Mouse (Mus musculus) large intestine, adult 2 months (tissue): ENCODE data around the gene E130114P18Rik. TPM values are rescaled to one million over a fixed set of nuclear protein-coding genes. Genes with fewer than 3 reads are reported as not detected.

ENCODE experiments used
- DNase-seq: peaks from one replicate; pipeline ENCODE4 v3.0.0-alpha.2; 2012; ENCODE audit warnings: low read depth, low spot score
- WGBS: fragments of 180-500 bp; shearing (Covaris S2); methylation state at CpG from one replicate; pipeline ENCODE4 v1.1.7; 2018; 5-methylcytosine and 5-hydroxymethylcytosine counted together
- polyA plus RNA-seq: library from polyadenylated mRNA; depleted of rRNA; stranded (reverse); fragments of >200 nt; gene quantifications from 2 replicates; pipeline ENCODE4 v1.2.3, GENCODE M21; 2012

Gene E130114P18Rik
- polyA plus RNA-seq, 1 experiment, result not detected

DNA sequence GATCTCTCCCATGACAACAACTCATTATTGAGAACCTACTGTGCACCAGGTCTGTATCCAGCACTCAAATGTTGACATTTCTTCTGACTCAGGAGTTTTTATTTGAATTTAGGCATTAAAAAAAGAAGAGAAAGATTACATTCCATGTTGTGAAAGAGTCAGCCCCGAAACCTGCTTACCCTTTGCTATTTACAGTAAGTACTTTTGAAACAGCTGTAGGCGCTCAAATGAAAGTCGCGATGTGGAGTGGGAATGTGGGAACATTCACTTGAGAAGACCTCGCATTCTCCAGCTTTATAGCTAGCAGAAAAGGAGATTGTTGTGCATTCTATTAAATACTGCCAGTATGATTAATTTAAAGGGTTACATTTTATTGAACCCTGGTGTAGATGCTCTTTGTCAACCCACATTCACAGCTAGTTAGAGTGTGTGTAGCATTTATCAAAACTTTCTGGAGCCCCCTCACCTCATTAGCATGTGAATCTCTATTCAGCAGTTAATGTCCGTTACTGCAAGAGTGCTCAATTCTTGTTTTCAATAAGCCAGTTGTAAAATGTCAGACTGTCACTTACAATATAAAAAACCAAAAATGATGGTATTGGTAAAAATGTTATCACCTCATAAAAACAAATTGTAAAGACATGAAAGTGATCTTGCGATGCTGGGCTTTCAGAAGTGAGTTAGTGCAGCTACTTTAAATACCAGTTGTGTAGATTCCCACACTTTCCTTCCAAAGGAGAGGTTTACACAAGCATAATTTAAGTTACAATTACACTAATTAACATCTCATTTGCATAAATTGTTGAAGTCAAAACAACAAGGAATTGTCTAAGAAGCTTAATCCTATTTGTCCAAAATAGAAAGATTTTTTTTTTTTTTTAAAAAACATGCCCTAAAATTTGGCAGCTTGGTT is 28.3 kb upstream of the E130114P18Rik start:
- WGBS, result 66% methylated on average over 7 of the region's 7 CpGs
- no peak for DNase-seq

DNA sequence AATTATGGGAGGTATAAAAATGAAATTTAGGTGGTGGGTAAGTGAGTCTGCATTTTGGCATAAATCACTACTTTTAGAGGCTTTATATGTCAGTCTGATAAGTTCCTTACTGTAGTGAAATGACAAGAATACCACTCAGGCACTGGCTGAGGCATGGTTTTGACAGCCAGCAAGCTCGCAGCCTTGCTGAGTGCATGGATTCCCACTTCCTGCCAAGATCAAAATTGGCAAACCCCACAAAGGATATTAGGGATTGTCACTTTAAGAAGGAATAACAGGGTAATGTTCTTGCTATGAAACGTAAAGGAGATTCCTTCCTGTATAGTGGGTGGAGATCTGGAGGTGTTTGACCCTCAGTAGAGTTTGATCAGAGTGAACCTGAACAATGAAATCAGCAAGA is 27.4 kb upstream of the E130114P18Rik start:
- no peak for DNase-seq
- WGBS, result 39% methylated on average over 2 of the region's 2 CpGs

DNA sequence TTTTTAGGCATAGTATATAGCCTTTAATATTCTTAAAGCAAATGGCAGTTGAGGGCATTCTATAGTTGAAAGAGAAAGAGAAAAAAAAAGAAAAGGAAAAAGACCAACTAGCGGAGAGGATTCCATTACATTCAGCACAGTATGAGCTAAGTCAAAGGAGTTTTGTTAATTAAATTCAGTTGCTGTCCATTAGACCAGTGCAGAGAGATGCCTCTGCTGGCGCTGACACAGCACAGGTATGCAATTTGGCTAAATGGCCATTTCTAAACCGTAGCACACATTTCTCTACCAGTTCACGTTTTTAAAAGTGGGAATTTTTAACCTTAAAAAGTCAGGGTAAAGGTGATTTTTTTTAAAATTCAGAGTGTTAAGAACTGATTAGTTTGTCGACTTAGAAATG is 26.8 kb upstream of the E130114P18Rik start:
- WGBS, result 89% methylated on average over 5 of the region's 5 CpGs
- no peak for DNase-seq

DNA sequence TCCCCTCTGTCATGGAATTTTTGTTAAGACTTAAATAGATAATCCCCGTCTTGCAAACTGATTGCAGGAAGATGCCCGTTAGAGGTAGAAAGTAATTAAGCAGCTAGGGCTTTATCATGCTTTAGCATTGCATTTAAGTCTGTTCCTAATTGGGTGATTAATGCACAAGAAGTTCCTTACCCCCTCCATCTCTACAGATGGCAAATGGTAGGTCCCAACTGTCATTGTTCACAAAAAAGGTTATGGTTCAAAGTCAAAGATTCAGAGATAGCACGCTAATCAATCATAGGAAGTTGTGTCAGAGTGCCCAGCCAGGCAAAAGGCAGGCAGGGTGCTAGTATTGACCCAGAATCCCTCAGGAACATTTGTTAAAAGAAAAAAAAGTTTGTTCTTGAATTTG is 25.9 kb upstream of the E130114P18Rik start:
- 79% methylated on average over 3 of the region's 3 CpGs for WGBS
- no peak for DNase-seq

DNA sequence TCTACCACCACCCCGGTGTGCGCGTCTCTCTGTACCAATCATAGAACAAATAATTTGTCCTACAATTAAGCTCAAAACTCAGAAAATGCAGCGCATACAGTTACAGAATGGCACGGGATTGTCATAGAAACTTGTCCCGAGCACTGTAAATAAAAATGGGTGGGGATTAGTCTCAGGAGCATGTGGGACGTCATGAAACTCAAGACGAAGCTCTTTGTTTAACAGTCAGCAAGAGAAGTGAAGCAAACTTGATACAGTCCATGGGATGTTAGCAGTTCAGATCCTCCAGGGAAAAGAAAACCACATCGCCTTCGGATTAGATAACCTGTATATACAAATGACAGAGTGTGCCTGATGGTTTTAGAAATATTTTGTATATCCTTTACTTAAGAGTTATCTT is 18.6 kb upstream of the E130114P18Rik start:
- WGBS, result 55% methylated on average over 10 of the region's 10 CpGs
- DNase-seq, result no peak

DNA sequence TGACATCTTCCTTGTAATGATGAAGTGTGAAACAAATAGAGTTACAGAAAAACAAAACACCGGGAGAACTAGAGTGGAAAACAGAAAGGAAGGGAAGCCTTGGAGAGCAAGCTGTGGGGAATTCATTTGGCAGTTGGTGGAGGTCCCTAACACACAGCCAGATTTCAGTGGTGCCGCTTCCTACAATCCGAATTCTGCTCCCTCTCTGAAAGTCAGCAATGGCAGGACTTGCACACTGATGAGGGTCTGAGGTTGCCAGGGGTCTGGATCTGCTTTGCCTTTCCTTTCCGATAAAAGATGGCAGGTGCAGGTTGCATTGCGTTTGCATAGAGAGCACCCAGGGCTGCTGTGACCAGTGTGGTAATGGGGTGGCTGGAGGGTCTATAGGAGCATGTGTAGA is 18.1 kb upstream of the E130114P18Rik start:
- DNase-seq, result no peak
- 83% methylated on average over 5 of the region's 5 CpGs for WGBS

DNA sequence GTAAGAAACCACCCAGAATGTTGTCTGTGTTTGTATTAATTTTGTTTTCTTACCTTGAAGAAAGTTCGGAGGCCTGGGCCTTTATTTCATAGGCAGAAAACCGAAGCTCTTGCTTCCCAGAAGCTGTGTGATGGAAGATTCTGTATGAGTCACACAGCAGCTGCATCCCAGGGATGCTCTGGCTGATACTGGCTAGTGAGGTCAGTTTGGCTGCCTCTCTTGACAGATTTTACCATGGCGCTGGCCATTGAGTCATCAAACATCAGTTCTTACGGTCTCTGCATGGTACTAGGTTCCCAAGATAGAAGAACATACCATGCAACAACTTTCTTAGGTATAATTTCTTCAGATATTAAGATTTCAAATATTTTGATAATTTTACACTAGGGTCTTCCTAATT is 17.0 kb upstream of the E130114P18Rik start:
- 75% methylated on average over 4 of the region's 4 CpGs for WGBS
- DNase-seq, result no peak

DNA sequence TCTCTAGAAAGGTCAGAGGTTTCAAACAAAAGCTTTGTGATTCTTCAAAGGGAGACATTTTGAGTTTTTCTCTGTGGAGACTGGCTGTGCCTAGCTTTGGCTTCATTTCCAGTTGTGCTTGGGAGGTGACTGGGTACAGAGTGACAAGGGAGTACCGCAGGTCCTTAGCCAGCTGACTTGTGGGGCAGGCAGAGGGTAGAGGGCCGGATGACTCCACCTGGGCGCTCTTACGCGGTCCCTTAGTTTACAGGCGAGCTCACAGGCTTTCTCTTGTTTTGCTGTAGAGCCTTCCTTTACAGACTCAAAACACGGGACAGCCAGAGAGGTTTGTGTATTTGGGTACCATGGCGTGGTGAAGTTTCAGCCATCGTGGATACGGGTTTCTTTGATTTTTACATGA is 16.1 kb upstream of the E130114P18Rik start:
- DNase-seq, result no peak
- whole genome bisulfite sequencing, result 86% methylated on average over 10 of the region's 10 CpGs

DNA sequence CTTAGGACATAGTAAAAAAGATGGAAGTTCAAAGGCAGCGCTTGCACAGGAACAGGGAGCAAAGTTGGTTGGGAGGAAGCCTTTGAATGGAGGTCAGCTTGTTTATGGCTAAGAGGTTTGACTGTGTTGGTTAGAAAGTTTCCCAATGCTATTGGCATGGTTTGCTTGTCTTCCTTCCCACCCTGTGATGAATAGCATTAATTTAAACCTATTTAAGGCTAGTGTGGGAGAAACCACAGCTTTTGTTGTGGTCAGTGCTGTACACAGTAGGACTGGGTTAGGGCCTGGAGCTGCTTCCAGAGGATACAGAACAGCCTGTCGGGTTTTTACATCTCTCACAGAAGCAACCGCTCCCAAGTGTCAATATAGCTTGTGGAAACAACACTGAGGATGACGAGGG is 10.7 kb upstream of the E130114P18Rik start:
- no peak for DNase-seq
- 61% methylated on average over 4 of the region's 4 CpGs for WGBS

DNA sequence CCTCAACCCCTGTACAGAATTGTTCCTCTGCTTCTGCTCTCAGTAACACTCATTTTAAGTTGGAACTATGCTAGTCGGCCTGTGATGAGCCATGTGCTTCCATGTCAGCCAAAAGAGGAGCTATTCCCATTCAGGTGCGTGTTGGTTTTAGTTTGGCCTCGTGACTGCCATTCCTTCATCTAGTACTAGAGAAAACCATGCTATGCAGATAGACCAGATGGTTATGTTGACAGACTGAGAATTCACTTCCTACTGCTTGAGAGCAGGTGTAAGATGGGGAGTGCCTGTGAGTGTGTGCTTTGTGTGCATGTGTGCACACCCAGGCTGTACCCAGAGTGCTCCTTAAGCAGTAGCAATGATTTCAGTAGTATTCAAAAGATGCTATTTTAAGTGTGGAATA is 9.6 kb upstream of the E130114P18Rik start:
- WGBS, result 17% methylated on average over 3 of the region's 3 CpGs
- DNase-seq, result no peak

DNA sequence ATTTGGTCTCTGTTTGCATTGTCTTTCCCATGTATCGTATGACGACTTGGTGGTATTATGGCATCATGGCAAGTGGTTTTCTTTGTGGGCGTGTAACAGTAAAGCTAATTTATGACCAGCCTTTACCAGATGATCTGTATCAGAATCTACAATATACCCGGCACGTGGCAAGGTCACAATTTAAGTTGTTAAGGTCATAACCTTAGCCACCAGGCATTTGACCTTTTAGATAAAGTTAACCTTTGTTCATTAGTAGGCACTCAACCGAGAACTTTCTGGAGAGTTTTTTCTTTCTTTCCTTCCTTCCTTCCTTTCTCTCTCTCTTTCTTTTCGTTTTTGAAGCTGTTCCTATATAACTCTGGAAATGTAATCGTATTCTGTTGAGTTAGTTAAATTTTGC is 8.7 kb upstream of the E130114P18Rik start:
- DNase-seq, result no peak
- 55% methylated on average over 8 of the region's 8 CpGs for WGBS

DNA sequence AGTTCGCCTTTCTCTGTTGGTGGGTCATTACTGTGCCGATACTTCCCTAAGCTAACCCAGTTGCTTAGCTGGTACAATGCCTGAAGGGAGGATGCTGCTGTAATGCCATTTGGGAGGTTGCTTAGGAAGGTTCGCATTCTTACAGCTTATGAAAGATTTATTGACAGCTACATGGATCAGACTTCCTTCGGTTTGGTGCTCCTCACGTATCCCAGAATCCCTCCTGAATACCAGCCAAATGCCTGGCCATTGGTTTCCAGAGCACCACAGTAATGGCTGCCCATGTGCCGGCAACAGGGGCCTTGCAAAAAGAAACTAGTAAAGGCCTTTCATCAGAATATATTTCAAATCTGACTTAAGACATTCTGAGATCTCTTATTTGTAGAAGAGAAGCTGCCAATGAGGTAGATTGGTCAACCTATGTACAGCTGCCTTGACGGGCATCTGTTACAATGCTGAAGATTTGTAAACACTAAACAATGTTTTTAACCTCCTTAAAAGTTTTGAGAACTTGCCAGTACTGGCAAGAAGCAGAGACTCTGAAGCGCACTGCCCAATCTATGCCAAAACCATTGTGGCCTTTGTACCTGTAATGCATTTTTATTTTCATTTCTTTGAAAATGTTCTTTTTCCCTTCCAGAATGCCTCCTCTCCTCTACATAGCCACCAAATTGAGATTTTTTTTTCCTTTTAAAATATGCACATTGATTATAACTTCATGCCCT is 7.8 kb upstream of the E130114P18Rik start:
- no peak for DNase-seq
- WGBS, result 60% methylated on average over 8 of the region's 8 CpGs

DNA sequence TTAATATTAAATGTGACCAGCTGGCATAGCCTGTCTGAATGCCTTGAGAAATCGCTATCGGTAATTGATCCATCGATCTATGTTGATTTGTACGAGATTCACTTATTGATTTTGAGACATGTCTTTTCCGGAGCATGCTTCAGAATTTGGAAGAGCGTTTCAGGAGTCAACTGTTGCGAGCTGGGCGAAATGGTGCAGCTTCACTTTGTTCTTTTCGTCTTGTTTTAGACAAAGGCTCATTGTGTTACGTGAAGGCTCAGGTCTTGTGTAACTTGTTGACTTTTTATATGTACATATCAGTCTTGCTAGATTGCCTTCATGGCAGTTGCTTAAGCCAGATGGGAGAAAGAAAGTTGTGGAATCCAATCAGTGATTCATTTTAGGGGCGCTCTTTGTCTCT is 6.4 kb upstream of the E130114P18Rik start:
- DNase-seq, result no peak
- 34% methylated on average over 11 of the region's 11 CpGs for WGBS

DNA sequence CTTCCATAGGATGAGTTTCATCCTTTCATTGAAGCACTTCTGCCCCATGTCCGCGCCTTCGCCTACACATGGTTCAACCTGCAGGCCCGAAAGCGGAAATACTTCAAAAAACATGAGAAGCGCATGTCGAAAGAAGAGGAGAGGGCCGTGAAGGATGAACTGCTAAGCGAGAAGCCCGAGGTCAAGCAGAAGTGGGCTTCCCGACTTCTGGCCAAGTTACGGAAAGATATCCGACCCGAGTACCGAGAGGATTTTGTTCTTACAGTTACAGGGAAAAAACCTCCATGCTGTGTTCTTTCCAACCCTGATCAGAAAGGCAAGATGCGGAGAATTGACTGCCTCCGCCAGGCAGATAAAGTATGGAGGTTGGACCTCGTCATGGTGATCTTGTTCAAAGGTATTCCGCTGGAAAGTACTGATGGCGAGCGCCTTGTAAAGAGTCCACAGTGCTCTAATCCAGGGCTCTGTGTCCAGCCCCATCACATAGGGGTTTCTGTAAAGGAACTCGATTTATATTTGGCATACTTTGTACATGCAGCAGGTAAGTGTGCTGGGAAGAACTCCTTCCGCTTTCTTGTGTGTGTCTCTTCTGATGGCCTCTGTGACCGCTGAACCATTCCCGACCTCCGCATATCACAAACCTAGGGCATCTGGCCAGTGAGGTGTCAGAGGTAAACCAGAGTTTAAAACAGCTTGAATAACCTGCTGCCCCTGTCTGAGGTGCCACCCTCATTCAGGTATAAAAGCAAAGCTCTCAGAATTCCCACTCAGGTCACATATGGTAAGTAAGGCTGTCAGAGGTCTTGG is 5.4 kb upstream of the E130114P18Rik start:
- 96% methylated on average over 26 of the region's 26 CpGs for WGBS
- DNase-seq, result no peak

DNA sequence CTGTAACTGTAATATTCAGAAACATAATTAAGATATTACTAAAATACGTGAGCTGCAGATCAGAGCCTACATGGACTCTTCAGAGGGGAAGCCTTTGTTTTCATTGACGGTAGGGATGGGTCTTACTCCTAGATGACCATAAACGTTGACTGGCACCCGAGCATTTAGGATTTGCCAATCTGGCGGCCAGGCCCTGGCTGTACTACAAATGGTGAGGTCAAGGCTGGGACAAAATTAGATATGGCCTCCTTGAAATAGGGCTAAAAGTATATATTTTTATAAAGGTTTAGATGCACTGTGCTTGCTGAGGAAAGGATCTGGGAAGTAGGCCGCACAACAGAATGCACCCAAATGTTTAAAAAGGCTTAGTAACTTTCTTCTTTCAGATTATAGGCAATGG is 4.6 kb upstream of the E130114P18Rik start:
- DNase-seq, result no peak
- 92% methylated on average over 6 of the region's 6 CpGs for WGBS

DNA sequence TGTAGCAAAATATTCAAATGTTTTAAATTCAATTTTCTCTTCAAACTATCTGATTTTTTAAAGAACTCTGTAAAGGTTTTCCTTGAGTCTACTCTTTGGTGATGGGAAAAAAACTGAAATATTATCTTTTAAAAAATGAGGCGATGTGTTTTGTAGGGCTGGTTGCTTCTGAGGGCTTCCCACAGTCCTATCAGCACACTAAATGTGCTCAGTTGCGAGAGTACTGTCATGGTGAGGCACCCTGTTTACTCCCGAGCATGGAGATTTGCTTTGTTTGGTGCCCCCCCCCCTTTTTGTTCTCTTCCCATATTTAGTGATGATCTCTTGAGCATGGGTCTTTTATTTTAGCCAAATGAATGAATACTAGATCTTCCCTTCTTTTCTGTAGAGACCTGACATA is 4.2 kb upstream of the E130114P18Rik start:
- 85% methylated on average over 3 of the region's 3 CpGs for WGBS
- no peak for DNase-seq

DNA sequence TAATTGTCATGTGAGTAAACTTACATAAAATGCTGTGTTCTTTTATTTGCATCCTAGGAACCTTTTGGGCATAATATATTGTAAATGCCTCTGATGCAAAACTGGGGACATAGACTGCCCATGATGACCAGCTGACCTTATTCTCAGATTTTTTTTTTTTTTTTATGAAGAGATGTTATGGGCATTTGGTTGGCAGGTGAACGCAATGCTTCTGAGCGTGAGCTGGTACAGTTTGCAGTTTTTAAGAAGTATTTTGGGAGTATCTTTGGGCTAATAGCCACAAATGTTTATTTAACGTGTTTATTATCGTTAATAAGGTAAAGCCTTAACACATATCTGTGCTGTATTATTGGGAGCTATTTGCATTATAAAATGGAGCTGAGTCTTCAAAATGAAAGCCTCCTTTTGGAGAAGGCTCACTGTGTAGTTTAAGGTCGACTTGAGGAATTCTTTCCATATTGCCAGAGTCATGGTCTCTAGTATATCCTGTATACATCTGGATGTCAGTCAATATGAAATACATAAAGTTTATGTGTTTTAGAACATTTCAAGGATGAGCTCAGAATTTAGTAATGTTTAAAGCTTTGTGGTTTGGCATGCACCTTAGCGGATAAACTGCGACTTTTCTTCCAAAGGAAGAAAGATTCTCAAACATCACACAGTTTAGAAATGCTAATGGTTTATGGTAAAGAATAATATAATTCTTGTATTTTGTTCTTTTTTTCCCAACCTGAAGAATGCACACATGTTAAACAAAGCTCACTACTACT is 3.0 kb upstream of the E130114P18Rik start:
- WGBS, result 38% methylated on average over 7 of the region's 7 CpGs
- no peak for DNase-seq

DNA sequence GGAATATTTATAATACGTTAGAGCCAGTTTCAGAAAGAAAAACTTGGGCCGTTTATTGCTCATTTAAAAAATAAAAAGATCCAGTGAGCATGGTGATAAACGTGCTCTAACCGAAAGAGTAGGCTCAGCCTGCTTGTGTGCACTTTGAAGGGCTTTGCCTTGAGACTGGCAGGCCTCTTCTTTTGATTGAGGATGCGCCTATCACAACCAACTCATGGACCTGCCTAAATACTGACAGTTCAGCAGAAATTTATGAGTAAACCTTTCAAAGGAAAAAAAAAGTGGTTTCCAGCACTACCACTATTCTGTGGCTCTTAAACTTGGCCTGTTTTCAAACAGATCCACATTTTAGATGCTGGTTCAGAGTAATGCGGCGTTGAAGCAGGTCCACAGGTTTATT is 2.1 kb upstream of the E130114P18Rik start:
- 19% methylated on average over 7 of the region's 7 CpGs for WGBS
- no peak for DNase-seq
